Mouse (Mus musculus) forebrain, embryonic 13.5 days (tissue): ENCODE results near the gene Cntn1. TPM values are rescaled to one million over a fixed set of nuclear protein-coding genes. Genes with fewer than 3 reads are reported as not detected.
A peak's percentile ranks its signal among the peaks of the same experiment; 100 is the strongest.

Experiments
- ATAC-seq: fragments of 200-750 bp; cut with Nextera tagmentation; 2 replicates; pipeline ENCODE4 v1.8.0; 2017
- H3K27ac ChIP-seq: fragments of 300-500 bp; sonication (generic); 2 replicates; pipeline ENCODE4 v1.5.1; 2015; ENCODE audit warnings: inconsistent platforms, mild to moderate bottlenecking, moderate library complexity
- H3K27me3 ChIP-seq: fragments of 300-500 bp; sonication (generic); 2 replicates; pipeline ENCODE4 v1.6.1; 2015; ENCODE audit warnings: mild to moderate bottlenecking, inconsistent platforms
- H3K36me3 ChIP-seq: fragments of 300-500 bp; sonication (generic); 2 replicates; pipeline ENCODE4 v1.6.1; 2015; ENCODE audit warnings: mild to moderate bottlenecking, inconsistent platforms; ENCODE audit not compliant: poor library complexity, severe bottlenecking
- H3K4me1 ChIP-seq: fragments of 300-500 bp; sonication (generic); 2 replicates; pipeline ENCODE4 v1.6.1; 2015; ENCODE audit warnings: inconsistent platforms
- H3K4me2 ChIP-seq: fragments of 300-500 bp; sonication (generic); 2 replicates; pipeline ENCODE4 v1.6.1; 2015; ENCODE audit warnings: inconsistent platforms, mild to moderate bottlenecking, moderate library complexity
- H3K4me3 ChIP-seq: fragments of 300-500 bp; sonication (generic); 2 replicates; pipeline ENCODE4 v1.5.1; 2015; ENCODE audit warnings: mild to moderate bottlenecking, inconsistent platforms
- H3K9ac ChIP-seq: fragments of 300-500 bp; sonication (generic); 2 replicates; pipeline ENCODE4 v1.6.1; 2015; ENCODE audit warnings: mild to moderate bottlenecking, inconsistent platforms
- H3K9me3 ChIP-seq: fragments of 300-500 bp; sonication (generic); replicated peaks from 2 replicates; pipeline ENCODE4 v1.6.1; 2016; ENCODE audit warnings: inconsistent platforms
- WGBS: fragments of 180-500 bp; shearing (Covaris S2); methylation state at CpG from one replicate; pipeline ENCODE4 v1.1.7; 2015; 5-methylcytosine and 5-hydroxymethylcytosine counted together
- polyA plus RNA-seq: library from polyadenylated mRNA; unstranded; fragments of >200 nt; fragmentation: Nextera tagmentation; extraction: Ambion mirVana; gene quantifications from 2 replicates; pipeline ENCODE4 v1.2.1, GENCODE M21; 2015

Gene Cntn1
- 7.6 and 10.0 TPM in 2 replicates for polyA plus RNA-seq

DNA sequence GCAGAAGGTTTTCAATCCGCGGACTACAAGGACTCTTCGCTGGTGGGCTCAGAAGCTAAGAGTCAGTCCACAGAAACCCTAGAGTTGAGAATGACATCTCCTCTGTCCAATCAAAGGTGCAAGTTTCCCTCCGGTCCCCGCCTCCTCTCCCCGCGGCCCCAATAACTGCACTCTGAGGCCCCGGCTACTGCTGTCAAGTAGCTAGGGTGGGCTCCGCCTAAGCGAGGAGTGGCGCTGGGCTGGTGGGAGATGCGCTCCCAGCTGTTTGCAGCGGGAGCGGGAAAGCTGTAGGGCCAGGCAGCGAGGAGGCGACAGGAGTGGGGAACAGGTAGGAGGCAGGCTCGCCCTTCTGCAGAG is at the start of gene Cntn1:
Gene Cntn1 (plus strand): TSS at position 170 of the 357 bp plus-strand sequence.
- ATAC-seq = peak; percentile 99
- peak within 1 kb of the TSS; percentile 61 for H3K9ac ChIP-seq
- peaks cover 4% of the 10 kb centered on the region for H3K4me1 ChIP-seq
- peak within 1 kb of the TSS; percentile 60 for H3K4me3 ChIP-seq
- H3K4me2 ChIP-seq = peak within 1 kb of the TSS; percentile 78
- 0 out of 2 replicates have a peak, but pooled peaks cover 3% of the 10 kb centered on the region for H3K27me3 ChIP-seq
- WGBS = 0% methylated on average over 17 of the region's 17 CpGs
- peak within 1 kb of the TSS; percentile 62 for H3K27ac ChIP-seq
- no peaks in the 10 kb centered on the region for H3K36me3 ChIP-seq
- no peaks in the 10 kb centered on the region for H3K9me3 ChIP-seq

- 87% methylated on average over 3 of the region's 3 CpGs for WGBS
Measured at GRCm38 (mm10) chr15:92001431-92001830, 49.5 kb upstream of the Cntn1 start.

DNA sequence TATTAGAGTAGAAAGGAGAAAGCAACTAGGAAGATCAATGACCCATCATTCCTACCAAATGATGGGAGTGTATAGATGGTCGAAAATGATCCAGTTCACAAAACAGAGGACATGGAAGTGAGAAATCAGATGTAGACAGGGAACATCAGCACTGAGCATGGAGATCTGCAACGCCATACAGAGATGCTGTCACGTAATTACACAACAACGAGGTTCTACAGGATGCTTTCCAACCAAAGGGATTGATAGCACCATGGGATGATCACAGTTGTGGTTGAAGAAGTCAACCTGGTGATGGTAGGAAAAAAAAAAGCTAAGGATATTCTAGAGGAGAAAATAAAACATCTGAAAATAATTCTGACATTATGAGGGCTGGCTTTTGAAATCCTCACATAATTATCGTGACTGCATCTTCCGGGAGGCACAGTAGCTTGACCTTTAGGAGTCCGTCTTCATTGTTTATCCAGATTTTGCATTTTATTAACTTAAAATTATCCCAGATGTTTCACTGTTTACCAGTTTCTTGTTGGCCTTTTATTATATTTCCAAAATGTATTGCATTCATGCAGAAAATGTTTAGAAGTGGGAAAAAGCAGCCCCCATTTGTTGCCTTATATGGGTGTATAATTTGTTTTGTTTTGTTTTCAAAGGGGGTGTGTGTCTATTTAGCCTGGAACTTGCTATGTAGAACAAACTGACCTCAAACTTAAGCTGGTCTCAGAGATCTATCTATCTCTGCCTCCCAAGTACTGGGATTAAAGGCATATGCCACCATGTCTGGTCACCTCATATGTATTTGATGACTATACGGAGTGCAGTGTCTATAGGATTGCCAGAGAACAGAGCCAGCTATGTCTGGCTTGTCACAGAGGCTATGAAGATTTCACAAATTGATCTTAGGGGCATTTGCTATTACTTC is 38.5 kb upstream of the Cntn1 start:
- Histone ChIP-seq H3K9ac (no peak overlapping the region), H3K9me3 (no peaks in the 10 kb centered on the region), H3K36me3 (no peaks in the 10 kb centered on the region), H3K4me1 (no peaks in the 10 kb centered on the region), H3K4me3 (no peak overlapping the region), H3K27me3 (no peaks in the 10 kb centered on the region), H3K27ac (no peak overlapping the region), H3K4me2 (no peak overlapping the region)
- ATAC-seq = no peak
- 92% methylated on average over 8 of the region's 8 CpGs for WGBS

More at GRCm38 (mm10) chr15:92001431-92001830, 49.5 kb upstream of the Cntn1 start:
- Histone ChIP-seq H3K4me1 (no peaks in the 10 kb centered on the region), H3K9me3 (no peaks in the 10 kb centered on the region), H3K4me2 (no peak overlapping the region), H3K36me3 (no peaks in the 10 kb centered on the region), H3K4me3 (no peak overlapping the region), H3K27ac (no peak overlapping the region), H3K9ac (no peak overlapping the region), H3K27me3 (no peaks in the 10 kb centered on the region)
- ATAC-seq = no peak

DNA sequence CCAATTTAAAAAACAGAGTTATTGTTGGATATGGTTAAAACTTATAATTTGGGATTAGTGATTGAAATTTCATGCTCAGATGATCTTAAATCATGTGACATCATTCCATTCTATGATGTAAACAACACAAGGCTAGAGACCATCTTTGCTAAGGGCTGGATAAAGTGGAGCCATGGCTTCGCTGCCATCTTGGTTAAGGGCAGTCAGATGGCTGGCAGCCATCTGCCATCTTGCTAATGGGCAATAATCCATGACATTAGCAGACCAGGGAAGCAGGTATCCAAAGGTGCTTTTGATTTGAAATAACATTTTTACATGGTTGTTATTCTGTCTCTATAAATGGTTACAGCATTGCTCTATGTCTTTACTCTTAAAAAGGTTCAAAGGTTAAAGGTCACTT is 16.9 kb upstream of the Cntn1 start:
- WGBS = 91% methylated on average over 1 of the region's 1 CpGs
- no peaks in the 10 kb centered on the region for H3K4me1 ChIP-seq

DNA sequence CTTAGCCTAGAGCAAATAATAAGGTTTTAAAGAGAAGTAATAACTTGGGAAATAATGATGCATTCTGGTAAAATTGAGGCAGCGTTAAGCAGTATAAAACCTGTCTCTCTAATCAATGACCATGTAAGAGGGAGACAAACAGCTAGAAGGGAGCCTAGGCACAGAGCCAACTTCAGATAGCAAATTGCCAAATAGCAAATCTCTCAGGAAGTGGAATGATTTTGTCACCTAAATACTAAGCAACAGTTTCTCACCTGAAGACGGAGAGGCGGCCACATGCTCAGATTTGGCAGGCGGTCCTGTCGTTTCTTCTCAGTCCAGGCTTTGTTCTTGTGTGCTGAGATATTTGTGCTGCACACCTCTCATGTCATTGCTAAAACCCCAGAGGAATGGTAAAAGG is 8.4 kb upstream of the Cntn1 start:
- 79% methylated on average over 5 of the region's 5 CpGs for WGBS
- Histone ChIP-seq H3K4me1 (no peaks in the 10 kb centered on the region), H3K9me3 (no peaks in the 10 kb centered on the region), H3K27me3 (no peaks in the 10 kb centered on the region), H3K4me2 (no peak overlapping the region), H3K9ac (no peak overlapping the region), H3K36me3 (no peaks in the 10 kb centered on the region), H3K27ac (no peak overlapping the region), H3K4me3 (no peak overlapping the region)
- no peak for ATAC-seq

More for the DNA sequence above, 16.9 kb upstream of the Cntn1 start:
- Histone ChIP-seq H3K4me3 (no peak overlapping the region), H3K36me3 (no peaks in the 10 kb centered on the region), H3K4me2 (no peak overlapping the region), H3K27me3 (no peaks in the 10 kb centered on the region), H3K27ac (no peak overlapping the region), H3K9ac (no peak overlapping the region), H3K9me3 (no peaks in the 10 kb centered on the region)
- no peak for ATAC-seq

GRCm38 (mm10) chr15:92046042-92046441 is 4.9 kb upstream of the Cntn1 start:
- H3K27ac ChIP-seq = no peak overlapping the region
- H3K9me3 ChIP-seq = no peaks in the 10 kb centered on the region
- no peaks in the 10 kb centered on the region for H3K36me3 ChIP-seq
- H3K9ac ChIP-seq = no peak overlapping the region
- ATAC-seq = no peak
- WGBS = 87% methylated on average over 8 of the region's 8 CpGs
- no peak overlapping the region for H3K4me3 ChIP-seq
- H3K4me2 ChIP-seq = no peak overlapping the region
- H3K4me1 ChIP-seq = peaks cover 4% of the 10 kb centered on the region
- no peaks in the 10 kb centered on the region for H3K27me3 ChIP-seq

DNA sequence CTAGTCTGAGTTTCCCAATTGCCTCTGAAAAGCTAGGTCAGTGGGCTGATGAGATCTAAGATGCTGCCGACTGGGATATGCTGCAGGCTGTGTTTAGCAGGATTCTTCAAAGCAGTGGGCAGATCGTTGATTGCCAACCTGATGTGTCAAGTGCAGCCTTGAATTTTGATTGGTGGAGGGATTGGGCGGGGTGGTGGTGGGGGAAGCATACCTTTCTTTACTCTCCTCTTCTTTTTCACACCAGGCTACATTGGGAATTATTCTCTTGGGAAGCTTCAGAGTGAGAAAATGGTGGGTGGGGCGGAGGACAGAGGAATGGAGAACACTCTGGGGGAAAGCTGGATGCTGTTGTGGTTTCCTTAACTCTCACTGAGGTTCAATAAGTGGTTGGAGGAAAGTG is 2.9 kb upstream of the Cntn1 start:
- ATAC-seq = no peak
- Histone ChIP-seq H3K4me2 (no peak overlapping the region), H3K9me3 (no peaks in the 10 kb centered on the region), H3K27me3 (no peaks in the 10 kb centered on the region), H3K4me3 (no peak overlapping the region), H3K4me1 (peaks cover 4% of the 10 kb centered on the region), H3K9ac (no peak overlapping the region), H3K36me3 (no peaks in the 10 kb centered on the region), H3K27ac (no peak overlapping the region)
- 77% methylated on average over 4 of the region's 4 CpGs for WGBS

DNA sequence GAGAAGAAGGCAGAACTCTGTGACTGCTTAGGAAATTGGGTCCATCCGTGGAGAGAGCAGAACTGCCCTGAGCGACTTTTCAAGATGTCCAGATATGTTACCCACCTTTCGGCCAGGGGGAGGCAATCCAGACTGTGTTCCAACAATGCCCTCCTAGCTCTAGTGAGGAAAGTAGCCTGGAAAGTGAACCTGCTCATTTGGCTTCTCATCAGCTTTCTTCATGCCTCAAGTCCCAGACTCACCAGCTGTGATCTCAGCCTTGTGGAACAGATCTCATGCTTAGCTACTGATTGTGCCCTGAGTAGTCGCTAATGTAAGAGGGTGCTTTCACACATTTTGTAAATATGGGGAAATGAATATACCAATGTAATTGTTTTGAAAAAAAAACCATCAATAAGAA is 2.4 kb upstream of the Cntn1 start:
- Histone ChIP-seq H3K4me3 (no peak overlapping the region), H3K36me3 (no peaks in the 10 kb centered on the region), H3K9me3 (no peaks in the 10 kb centered on the region), H3K27ac (no peak overlapping the region), H3K4me1 (peaks cover 4% of the 10 kb centered on the region), H3K27me3 (no peaks in the 10 kb centered on the region), H3K4me2 (no peak overlapping the region), H3K9ac (no peak overlapping the region)
- 89% methylated on average over 4 of the region's 4 CpGs for WGBS
- no peak for ATAC-seq

GRCm38 (mm10) chr15:92051353-92052132 is 578 bp downstream of the Cntn1 start:
- peak overlapping the region; percentile 62 for H3K27ac ChIP-seq
- ATAC-seq = peak; percentile 64
- H3K4me1 ChIP-seq = peaks cover 4% of the 10 kb centered on the region
- H3K4me3 ChIP-seq = peak overlapping the region; percentile 60
- peak overlapping the region; percentile 78 for H3K4me2 ChIP-seq
- H3K36me3 ChIP-seq = no peaks in the 10 kb centered on the region
- H3K27me3 ChIP-seq = 0 out of 2 replicates have a peak, but pooled peaks cover 3% of the 10 kb centered on the region
- WGBS = 1% methylated on average over 33 of the region's 35 CpGs
- H3K9ac ChIP-seq = peak overlapping the region; percentile 61
- no peaks in the 10 kb centered on the region for H3K9me3 ChIP-seq

DNA sequence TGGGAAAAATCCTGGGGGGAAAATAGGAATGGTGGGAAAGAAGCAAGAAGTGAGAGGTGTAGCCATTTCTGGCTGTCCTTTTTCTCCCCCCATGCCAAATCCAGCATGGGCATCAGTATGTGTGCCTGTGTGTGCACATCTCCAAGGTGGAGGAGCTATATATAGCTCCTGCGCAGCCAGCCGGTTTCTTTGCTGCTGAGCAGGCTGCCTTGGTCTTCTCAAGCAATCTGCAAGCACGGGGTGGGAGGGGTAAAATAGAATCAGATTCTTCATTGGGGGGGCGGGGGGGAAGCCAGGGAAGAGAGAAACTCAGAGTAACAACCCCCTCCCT is 1.1 kb downstream of the Cntn1 start:
- Histone ChIP-seq H3K4me1 (peaks cover 4% of the 10 kb centered on the region), H3K27me3 (0 out of 2 replicates have a peak, but pooled peaks cover 3% of the 10 kb centered on the region), H3K9me3 (no peaks in the 10 kb centered on the region), H3K9ac (peak overlapping the region; percentile 61), H3K4me2 (peak overlapping the region; percentile 78), H3K36me3 (no peaks in the 10 kb centered on the region), H3K27ac (peak overlapping the region; percentile 62), H3K4me3 (peak overlapping the region; percentile 60)
- peak; percentile 63 for ATAC-seq
- WGBS = 5% methylated on average over 4 of the region's 4 CpGs

DNA sequence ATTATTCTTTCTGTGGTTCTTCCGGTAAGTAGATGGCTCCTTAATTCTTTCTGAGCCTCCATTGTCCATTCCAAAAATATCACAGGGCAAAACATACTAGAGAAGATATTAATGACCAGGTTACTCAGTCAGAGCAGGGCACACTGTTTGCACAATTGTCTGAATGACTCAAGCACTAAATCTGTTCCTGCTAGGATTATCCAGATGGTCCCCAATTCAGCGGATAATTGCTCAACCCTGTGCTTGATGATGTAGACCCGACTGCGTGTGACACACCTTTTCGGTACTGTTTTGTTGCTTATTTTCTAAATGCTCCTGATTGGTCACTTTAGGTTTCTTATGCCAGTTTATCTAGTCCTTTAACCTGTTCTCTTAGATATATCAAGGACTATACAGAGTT is 6.6 kb downstream of the Cntn1 start:
- no peak overlapping the region for H3K27ac ChIP-seq
- no peaks in the 10 kb centered on the region for H3K4me1 ChIP-seq
- H3K36me3 ChIP-seq = no peaks in the 10 kb centered on the region
- H3K9me3 ChIP-seq = no peaks in the 10 kb centered on the region
- 0 out of 2 replicates have a peak, but pooled peaks cover 3% of the 10 kb centered on the region for H3K27me3 ChIP-seq
- H3K4me3 ChIP-seq = no peak overlapping the region
- ATAC-seq = no peak
- WGBS = 92% methylated on average over 5 of the region's 5 CpGs
- no peak overlapping the region for H3K4me2 ChIP-seq
- H3K9ac ChIP-seq = no peak overlapping the region

GRCm38 (mm10) chr15:92060986-92061385 is 10.0 kb downstream of the Cntn1 start:
- no peak for ATAC-seq
- H3K4me3 ChIP-seq = no peak overlapping the region
- H3K27me3 ChIP-seq = no peaks in the 10 kb centered on the region
- H3K9ac ChIP-seq = no peak overlapping the region
- no peaks in the 10 kb centered on the region for H3K36me3 ChIP-seq
- H3K9me3 ChIP-seq = no peaks in the 10 kb centered on the region
- WGBS = 60% methylated on average over 3 of the region's 3 CpGs
- no peak overlapping the region for H3K27ac ChIP-seq
- H3K4me1 ChIP-seq = no peaks in the 10 kb centered on the region
- no peak overlapping the region for H3K4me2 ChIP-seq
